Mouse (Mus musculus) embryonic facial prominence, embryonic 15.5 days (tissue): ENCODE results near the gene 2410004P03Rik. TPM values are rescaled to one million over a fixed set of nuclear protein-coding genes. Genes with fewer than 3 reads are reported as not detected.

Experiments
- ATAC-seq: fragments of 200-750 bp; cut with Nextera tagmentation; 2 replicates; pipeline ENCODE4 v1.8.0; 2017; ENCODE audit warnings: low read depth, moderate TSS enrichment; ENCODE audit not compliant: insufficient number of reproducible peaks, low FRiP score, low TSS enrichment
- H3K27ac ChIP-seq: fragments of 300-500 bp; sonication (generic); replicated peaks from 2 replicates; pipeline ENCODE4 v1.5.1; 2015; ENCODE audit warnings: mild to moderate bottlenecking, inconsistent platforms
- H3K27me3 ChIP-seq: fragments of 300-500 bp; sonication (generic); 2 replicates; pipeline ENCODE4 v1.6.1; 2015; ENCODE audit warnings: inconsistent platforms
- H3K36me3 ChIP-seq: fragments of 300-500 bp; sonication (generic); 2 replicates; pipeline ENCODE4 v1.6.1; 2015; ENCODE audit warnings: mild to moderate bottlenecking, inconsistent platforms
- H3K4me1 ChIP-seq: fragments of 300-500 bp; sonication (generic); 2 replicates; pipeline ENCODE4 v1.6.1; 2015; ENCODE audit warnings: inconsistent platforms
- H3K4me2 ChIP-seq: fragments of 300-500 bp; sonication (generic); replicated peaks from 2 replicates; pipeline ENCODE4 v1.6.1; 2015; ENCODE audit warnings: mild to moderate bottlenecking, inconsistent platforms
- H3K4me3 ChIP-seq: fragments of 300-500 bp; sonication (generic); replicated peaks from 2 replicates; pipeline ENCODE4 v1.5.1; 2015; ENCODE audit warnings: mild to moderate bottlenecking, inconsistent platforms
- H3K9ac ChIP-seq: fragments of 300-500 bp; sonication (generic); 2 replicates; pipeline ENCODE4 v1.6.1; 2015; ENCODE audit warnings: inconsistent platforms
- H3K9me3 ChIP-seq: fragments of 300-500 bp; sonication (generic); replicated peaks from 2 replicates; pipeline ENCODE4 v1.6.1; 2016; ENCODE audit warnings: inconsistent platforms
- WGBS: fragments of 180-500 bp; shearing (Covaris S2); methylation state at CpG from one replicate; pipeline ENCODE4 v1.1.7; 2015; 5-methylcytosine and 5-hydroxymethylcytosine counted together
- polyA plus RNA-seq: library from polyadenylated mRNA; unstranded; fragments of >200 nt; fragmentation: Nextera tagmentation; extraction: Ambion mirVana; gene quantifications from 2 replicates; pipeline ENCODE4 v1.2.1, GENCODE M21; 2015

2410004P03Rik gene
- 5.5 and 11.0 TPM in 2 replicates for polyA plus RNA-seq

DNA sequence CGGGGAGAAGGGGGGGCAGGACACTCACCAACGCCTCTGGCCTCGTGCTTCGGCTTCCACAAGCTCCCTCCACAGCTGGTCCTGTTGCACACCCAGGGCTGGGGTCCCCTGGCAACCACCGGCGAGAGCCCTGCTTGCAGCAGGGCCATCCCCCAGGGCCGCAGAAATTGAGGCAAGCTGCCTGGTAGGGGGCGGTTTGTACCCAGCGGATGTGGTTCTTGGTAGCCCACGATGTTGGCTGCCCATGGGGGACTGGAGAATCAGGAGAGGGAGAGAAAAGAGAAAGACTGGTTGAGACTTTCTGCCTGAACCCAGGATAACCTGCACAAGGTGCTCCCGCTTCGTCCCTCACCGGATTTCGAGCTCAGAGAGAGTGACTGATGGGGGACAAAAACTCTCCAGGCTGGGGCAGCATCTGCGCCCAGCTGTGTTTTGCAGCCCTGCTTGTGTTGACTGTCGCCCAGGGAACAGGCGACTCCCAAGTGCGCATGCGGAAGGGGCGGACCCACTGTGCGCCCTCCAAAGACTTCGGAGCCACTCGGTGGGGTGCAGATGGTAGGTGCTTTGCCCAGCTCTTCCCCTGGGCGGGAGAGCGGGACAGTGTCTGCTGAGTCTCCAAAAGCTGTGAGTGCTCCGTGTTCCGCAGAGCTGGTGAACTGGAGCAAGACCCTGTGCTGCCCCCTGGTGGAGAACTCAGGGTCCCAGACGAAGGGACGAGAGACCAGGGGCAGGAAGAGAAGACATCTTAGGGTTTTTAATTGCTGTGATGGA is at the start of gene 2410004P03Rik:
Gene 2410004P03Rik, minus strand, starts transcription at position 628 of the 771 bp plus-strand sequence.
- H3K9me3 ChIP-seq, result no peaks in the 10 kb centered on the region
- H3K4me2 ChIP-seq, result peak within 1 kb of the TSS; percentile 60
- ATAC-seq, result peak; percentile 43; the same call in 1 of the 2 replicates
- whole genome bisulfite sequencing, result 5% methylated on average over 29 of the region's 29 CpGs
- H3K9ac ChIP-seq, result peak within 1 kb of the TSS; percentile 16; the same call in 1 of the 2 replicates
- H3K4me3 ChIP-seq, result peak within 1 kb of the TSS; percentile 41
- H3K27ac ChIP-seq, result no peak within 1 kb of the TSS
- H3K27me3 ChIP-seq, result no peaks in the 10 kb centered on the region
- H3K36me3 ChIP-seq, result no peaks in the 10 kb centered on the region
- peaks cover 8% of the 10 kb centered on the region; the same call in 1 of the 2 replicates for H3K4me1 ChIP-seq

GRCm38 (mm10) chr12:17061183-17061722 is 49.7 kb upstream of the 2410004P03Rik start:
- H3K27ac ChIP-seq, result no peak overlapping the region
- H3K27me3 ChIP-seq, result no peaks in the 10 kb centered on the region
- WGBS, result 42% methylated on average over 7 of the region's 7 CpGs
- ATAC-seq, result no peak
- no peak overlapping the region for H3K9ac ChIP-seq
- H3K4me1 ChIP-seq, result no peaks in the 10 kb centered on the region
- no peaks in the 10 kb centered on the region for H3K36me3 ChIP-seq
- no peak overlapping the region for H3K4me2 ChIP-seq
- no peaks in the 10 kb centered on the region for H3K9me3 ChIP-seq
- H3K4me3 ChIP-seq, result no peak overlapping the region

DNA sequence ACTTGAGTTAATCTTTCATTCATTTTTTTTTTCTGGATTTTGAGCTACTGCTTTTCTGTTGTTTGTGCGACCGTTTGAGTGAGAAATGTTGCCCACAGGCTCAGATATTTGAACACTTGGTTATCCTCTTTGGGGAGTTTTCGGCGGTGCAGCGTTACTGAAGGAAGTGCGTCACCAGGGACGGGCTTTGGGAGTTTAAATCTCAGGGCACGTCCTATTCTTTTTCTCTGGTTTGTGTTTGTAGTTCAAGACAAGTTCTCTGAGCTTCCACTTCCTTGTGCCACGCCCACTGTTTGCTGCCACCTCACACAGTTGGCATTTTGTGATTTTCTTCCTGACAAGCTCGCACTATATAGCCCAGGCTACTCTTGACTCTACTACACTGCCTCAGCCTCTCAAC is 47.0 kb upstream of the 2410004P03Rik start:
- Histone ChIP-seq H3K9me3 (no peaks in the 10 kb centered on the region), H3K4me2 (no peak overlapping the region), H3K36me3 (no peaks in the 10 kb centered on the region), H3K4me1 (no peaks in the 10 kb centered on the region), H3K27ac (no peak overlapping the region), H3K9ac (no peak overlapping the region), H3K27me3 (no peaks in the 10 kb centered on the region), H3K4me3 (no peak overlapping the region)
- WGBS, result 71% methylated on average over 10 of the region's 10 CpGs
- no peak for ATAC-seq

DNA sequence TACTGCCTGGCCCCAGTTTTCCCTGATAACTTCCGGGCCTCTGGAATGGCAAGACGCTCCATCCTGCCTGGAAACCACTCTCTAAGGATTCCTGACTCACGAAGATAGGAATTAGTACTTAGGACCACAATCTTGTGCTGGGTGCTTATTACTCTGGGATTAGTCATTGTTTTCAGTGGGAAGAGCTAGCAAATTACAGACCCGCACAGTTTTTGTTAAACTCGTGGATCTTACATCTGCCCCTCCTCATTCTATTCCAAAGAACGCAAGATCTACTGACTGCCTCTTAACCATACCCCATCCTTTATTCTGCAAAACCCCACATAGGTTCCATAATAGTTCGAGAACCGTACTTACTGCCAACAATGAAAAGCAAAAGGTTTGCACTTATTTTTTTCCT is 45.6 kb upstream of the 2410004P03Rik start:
- Histone ChIP-seq H3K4me3 (no peak overlapping the region), H3K9me3 (no peaks in the 10 kb centered on the region), H3K36me3 (no peaks in the 10 kb centered on the region), H3K27me3 (no peaks in the 10 kb centered on the region), H3K4me2 (no peak overlapping the region), H3K9ac (no peak overlapping the region), H3K27ac (no peak overlapping the region), H3K4me1 (no peaks in the 10 kb centered on the region)
- ATAC-seq, result no peak
- WGBS, result 72% methylated on average over 8 of the region's 8 CpGs

DNA sequence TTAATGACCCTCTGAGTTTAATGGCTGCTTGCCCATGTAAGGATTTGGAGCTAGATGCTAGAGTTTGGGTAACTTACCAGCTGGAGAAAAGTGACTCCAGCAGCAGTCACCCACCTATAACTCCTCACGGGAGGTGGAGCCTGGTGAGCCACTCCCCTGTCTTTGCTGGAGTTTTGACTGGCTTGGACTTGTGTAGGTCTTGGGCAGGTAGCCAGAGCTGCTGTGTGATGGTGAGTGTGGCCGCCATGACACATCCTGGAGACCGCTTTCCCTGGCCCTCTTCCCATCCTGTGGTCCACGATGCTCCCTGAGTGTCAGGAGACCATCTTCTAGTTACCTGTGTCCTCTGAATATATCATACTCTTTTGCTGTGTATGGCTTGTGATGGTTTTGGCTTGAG is 44.2 kb upstream of the 2410004P03Rik start:
- no peaks in the 10 kb centered on the region for H3K36me3 ChIP-seq
- H3K27ac ChIP-seq, result no peak overlapping the region
- 86% methylated on average over 4 of the region's 4 CpGs for WGBS

DNA sequence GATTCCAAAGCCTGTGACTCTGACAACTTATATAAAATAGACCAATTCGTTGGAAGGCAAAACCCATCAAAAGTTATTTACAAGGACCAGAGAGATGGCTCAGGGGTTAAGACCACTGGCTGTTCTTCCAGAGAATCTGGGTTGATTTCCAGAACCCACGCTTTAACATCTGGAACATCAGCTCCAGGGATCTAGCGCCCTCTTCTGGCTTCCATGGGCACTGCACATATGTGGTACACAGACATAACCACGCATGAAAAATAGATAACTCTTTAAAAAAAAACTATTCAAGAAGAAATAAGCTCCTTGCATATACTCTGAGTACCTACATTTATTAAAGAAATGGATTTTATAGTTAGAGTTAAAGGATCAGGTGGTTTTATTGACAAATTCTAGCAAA is 43.2 kb upstream of the 2410004P03Rik start:
- WGBS, result 53% methylated on average over 4 of the region's 4 CpGs
- Histone ChIP-seq H3K9ac (no peak overlapping the region), H3K36me3 (no peaks in the 10 kb centered on the region), H3K27me3 (no peaks in the 10 kb centered on the region), H3K4me2 (no peak overlapping the region), H3K4me1 (no peaks in the 10 kb centered on the region), H3K4me3 (no peak overlapping the region), H3K27ac (no peak overlapping the region), H3K9me3 (no peaks in the 10 kb centered on the region)
- no peak for ATAC-seq

More for the DNA sequence above, 44.2 kb upstream of the 2410004P03Rik start:
- Histone ChIP-seq H3K9ac (no peak overlapping the region), H3K27me3 (no peaks in the 10 kb centered on the region), H3K4me1 (no peaks in the 10 kb centered on the region), H3K4me3 (no peak overlapping the region), H3K9me3 (no peaks in the 10 kb centered on the region), H3K4me2 (no peak overlapping the region)
- ATAC-seq, result no peak

GRCm38 (mm10) chr12:17052673-17053072 is 41.1 kb upstream of the 2410004P03Rik start:
- 74% methylated on average over 2 of the region's 2 CpGs for WGBS
- no peak for ATAC-seq
- Histone ChIP-seq H3K9ac (no peak overlapping the region), H3K4me1 (no peaks in the 10 kb centered on the region), H3K4me3 (no peak overlapping the region), H3K4me2 (no peak overlapping the region), H3K27me3 (no peaks in the 10 kb centered on the region), H3K36me3 (no peaks in the 10 kb centered on the region), H3K9me3 (no peaks in the 10 kb centered on the region), H3K27ac (no peak overlapping the region)

- Histone ChIP-seq H3K4me2 (no peak overlapping the region), H3K4me3 (no peak overlapping the region), H3K4me1 (no peaks in the 10 kb centered on the region), H3K9me3 (no peaks in the 10 kb centered on the region), H3K9ac (no peak overlapping the region), H3K27me3 (no peaks in the 10 kb centered on the region), H3K36me3 (no peaks in the 10 kb centered on the region), H3K27ac (no peak overlapping the region)
- ATAC-seq, result no peak
- WGBS, result 47% methylated on average over 4 of the region's 4 CpGs
Measured at GRCm38 (mm10) chr12:17051057-17051456, 39.5 kb upstream of the 2410004P03Rik start.

GRCm38 (mm10) chr12:17049796-17050195 is 38.3 kb upstream of the 2410004P03Rik start:
- H3K27ac ChIP-seq, result no peak overlapping the region
- 84% methylated on average over 1 of the region's 1 CpGs for WGBS

DNA sequence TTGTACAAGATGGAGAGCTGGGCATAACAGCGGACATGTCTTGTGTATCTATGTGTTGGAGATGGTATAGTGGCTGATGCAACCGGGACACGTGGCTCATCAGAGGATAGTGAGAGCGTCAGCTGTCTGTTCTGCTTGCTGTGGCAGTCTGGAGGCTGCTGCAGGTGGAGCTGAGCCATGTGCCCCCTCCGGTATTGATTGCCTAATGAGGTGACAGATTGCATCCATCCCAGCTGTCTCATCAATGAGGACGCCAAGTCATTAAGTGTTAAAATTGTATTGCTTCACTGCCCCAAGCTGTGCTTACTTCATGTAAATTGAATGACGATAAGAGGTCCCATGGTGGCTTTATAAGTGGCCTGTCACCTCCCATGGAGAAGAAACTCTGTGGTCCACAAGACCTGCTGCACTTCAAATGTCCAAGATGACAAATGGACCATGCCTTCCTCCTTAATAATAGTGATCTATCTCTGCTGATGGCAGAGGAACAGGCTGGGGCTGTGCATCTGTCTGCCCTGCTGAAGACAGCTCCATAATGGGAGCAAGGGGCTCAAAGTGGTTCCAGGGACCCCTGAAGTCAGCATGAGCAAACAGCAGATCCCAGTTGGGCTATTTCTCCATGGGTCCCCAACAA is 37.6 kb upstream of the 2410004P03Rik start:
- Histone ChIP-seq H3K27me3 (no peaks in the 10 kb centered on the region), H3K9me3 (no peaks in the 10 kb centered on the region), H3K27ac (no peak overlapping the region), H3K36me3 (no peaks in the 10 kb centered on the region), H3K4me2 (no peak overlapping the region), H3K4me3 (no peak overlapping the region), H3K9ac (no peak overlapping the region), H3K4me1 (no peaks in the 10 kb centered on the region)
- 83% methylated on average over 7 of the region's 7 CpGs for WGBS
- no peak for ATAC-seq

More at GRCm38 (mm10) chr12:17049796-17050195, 38.3 kb upstream of the 2410004P03Rik start:
- Histone ChIP-seq H3K9me3 (no peaks in the 10 kb centered on the region), H3K4me3 (no peak overlapping the region), H3K9ac (no peak overlapping the region), H3K27me3 (no peaks in the 10 kb centered on the region), H3K4me2 (no peak overlapping the region), H3K36me3 (no peaks in the 10 kb centered on the region), H3K4me1 (no peaks in the 10 kb centered on the region)
- no peak for ATAC-seq

DNA sequence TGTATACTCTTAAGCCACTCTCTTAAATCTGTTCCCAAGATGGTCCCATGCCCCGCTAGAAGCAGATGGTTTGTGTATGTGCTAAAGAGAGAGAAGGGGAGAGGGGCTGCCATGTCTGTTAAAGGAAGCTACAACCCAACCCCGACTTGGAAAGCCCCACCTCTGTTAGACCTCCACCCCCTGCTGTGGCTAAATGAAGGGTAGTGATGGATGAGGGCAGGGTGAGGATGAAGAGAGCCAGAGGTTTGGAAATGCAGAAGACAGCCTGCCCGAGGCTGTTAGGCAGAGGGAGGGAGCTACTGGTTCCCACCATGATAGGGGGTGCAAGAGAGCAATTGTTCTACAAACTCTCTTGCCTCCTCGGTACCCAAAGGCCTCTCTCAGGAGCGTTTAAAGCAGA is 31.8 kb upstream of the 2410004P03Rik start:
- no peak overlapping the region for H3K4me2 ChIP-seq
- no peaks in the 10 kb centered on the region for H3K9me3 ChIP-seq
- H3K9ac ChIP-seq, result no peak overlapping the region
- ATAC-seq, result no peak
- no peaks in the 10 kb centered on the region for H3K4me1 ChIP-seq
- 54% methylated on average over 5 of the region's 5 CpGs for WGBS
- no peak overlapping the region for H3K27ac ChIP-seq
- H3K36me3 ChIP-seq, result no peaks in the 10 kb centered on the region
- H3K4me3 ChIP-seq, result no peak overlapping the region
- H3K27me3 ChIP-seq, result no peaks in the 10 kb centered on the region
